Mouse (Mus musculus) cerebellum, adult 2 months (tissue): Measurements from ENCODE around the gene E330021D16Rik.

Experiments used
- CTCF ChIP-seq: fragments of 200-500 bp; IDR thresholded peaks from 2 replicates; pipeline ENCODE4 v1.5.1; 2011; ENCODE audit warnings: low read depth, mild to moderate bottlenecking, control low read depth, low read length, moderate library complexity, borderline replicate concordance; ENCODE audit not compliant: insufficient read depth
- POLR2A ChIP-seq: fragments of 200-500 bp; IDR thresholded peaks from 2 replicates; pipeline ENCODE4 v1.6.1; 2011; ENCODE audit warnings: low read length, control low read depth, borderline replicate concordance; ENCODE audit not compliant: insufficient read depth

GRCm38 (mm10) chr6:136449270-136449692 lies 33.9 kb upstream of the E330021D16Rik start:
- TF ChIP-seq CTCF (no peak), POLR2A (no peak)
